Mouse (Mus musculus) E14TG2a.4 (cell line): Measurements from ENCODE around the gene Bmpr1b.

Experiments
- H3K27me3 ChIP-seq: 2 replicates; pipeline ENCODE4 v1.6.1; 2014; ENCODE audit warnings: low read length, control low read depth; ENCODE audit not compliant: insufficient read depth
- H3K36me3 ChIP-seq: 2 replicates; pipeline ENCODE4 v1.6.1; 2014; ENCODE audit warnings: low read length, control low read depth; ENCODE audit not compliant: insufficient read depth
- H3K4me1 ChIP-seq: replicated peaks from 2 replicates; pipeline ENCODE4 v1.6.1; 2014; ENCODE audit warnings: low read depth, low read length, control low read depth
- H3K4me3 ChIP-seq: replicated peaks from 2 replicates; pipeline ENCODE4 v1.5.1; 2014; ENCODE audit warnings: mild to moderate bottlenecking, low read length
- H3K9me3 ChIP-seq: 2 replicates; pipeline ENCODE4 v1.6.1; 2014; ENCODE audit warnings: low read length, control low read depth
- CTCF ChIP-seq: conservative IDR thresholded peaks from 2 replicates; pipeline ENCODE4 v1.5.1; 2014; ENCODE audit warnings: low read length
- NANOG ChIP-seq: IDR thresholded peaks from 2 replicates; pipeline ENCODE4 v1.6.1; 2014; ENCODE audit warnings: borderline replicate concordance, low read length, mixed read lengths
- POU5F1 ChIP-seq: IDR thresholded peaks from 2 replicates; pipeline ENCODE4 v1.6.1; 2014; ENCODE audit warnings: low read length, borderline replicate concordance

Bmpr1b gene

DNA sequence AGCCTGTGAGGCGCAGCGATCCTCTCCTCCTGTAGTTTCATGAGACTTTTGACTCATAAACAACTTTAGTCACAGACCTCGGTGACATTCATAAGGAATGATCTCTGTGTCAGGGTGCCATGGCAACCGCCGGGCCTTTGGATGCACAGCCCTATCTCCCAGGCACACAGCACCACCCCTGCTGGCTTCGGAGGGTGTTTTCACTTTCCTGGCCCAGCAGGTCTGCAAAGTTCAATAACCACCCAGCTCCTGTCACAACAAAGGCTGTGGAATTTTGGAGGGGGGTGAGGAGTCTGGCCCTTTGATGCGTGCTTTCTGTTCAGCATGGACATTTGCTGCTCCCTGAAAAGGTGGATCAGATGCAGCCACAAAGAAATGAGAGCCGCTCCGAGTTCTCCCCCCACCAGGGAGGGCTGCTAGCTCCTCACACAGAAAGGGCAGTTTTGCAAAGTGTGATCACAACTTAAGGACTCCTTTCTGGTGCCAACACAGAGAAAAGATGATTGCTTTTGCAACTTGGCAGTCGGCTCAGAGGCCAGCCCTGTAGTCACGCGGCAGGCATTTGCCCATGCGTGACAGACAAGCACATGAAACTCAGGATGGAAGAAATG, 349.8 kb downstream of the Bmpr1b start:
- TF ChIP-seq NANOG (no peak), CTCF (no peak), POU5F1 (no peak)
- Histone ChIP-seq H3K9me3 (no peaks in the 10 kb centered on the region), H3K36me3 (no peaks in the 10 kb centered on the region), H3K4me3 (no peak overlapping the region), H3K4me1 (peaks cover 14% of the 10 kb centered on the region), H3K27me3 (no peaks in the 10 kb centered on the region)

DNA sequence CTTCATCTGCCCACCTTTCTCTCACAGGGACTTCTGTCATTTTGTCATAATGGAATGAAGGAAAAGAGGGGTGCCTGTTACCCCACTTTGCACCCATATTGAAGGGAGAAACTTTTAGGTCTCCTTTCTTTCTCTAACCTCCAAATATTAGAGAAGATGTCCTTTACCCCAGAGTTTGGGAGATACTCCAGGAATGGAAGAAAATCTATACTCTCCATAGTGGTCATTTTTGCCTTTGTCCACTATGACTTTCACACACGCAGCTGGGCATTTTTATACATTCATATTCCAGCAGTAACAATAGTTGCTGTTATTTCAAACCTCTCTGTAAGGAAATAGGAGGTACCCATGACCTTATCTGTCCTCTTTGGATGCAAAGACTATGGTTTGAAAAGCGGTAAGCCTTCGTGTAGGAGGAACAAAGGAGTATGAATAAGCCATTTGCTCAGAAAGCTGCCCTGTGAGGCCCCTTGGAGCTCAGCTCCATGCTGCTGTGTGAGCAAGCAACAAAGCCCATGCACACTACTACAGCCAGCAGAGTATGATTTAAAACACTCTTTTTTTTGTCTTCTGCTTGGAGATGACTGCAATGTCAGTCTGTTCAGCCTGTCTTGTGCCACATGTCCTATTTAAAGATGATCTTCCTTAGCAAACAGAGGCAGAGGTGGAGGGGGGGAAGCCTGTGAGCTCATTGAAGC, 350.5 kb downstream of the Bmpr1b start:
- Histone ChIP-seq H3K27me3 (no peaks in the 10 kb centered on the region), H3K4me1 (peaks cover 14% of the 10 kb centered on the region), H3K36me3 (no peaks in the 10 kb centered on the region), H3K9me3 (no peaks in the 10 kb centered on the region), H3K4me3 (no peak overlapping the region)
- no peak for TF ChIP-seq CTCF
- TF ChIP-seq NANOG, result no peak
- TF ChIP-seq POU5F1, result no peak

DNA sequence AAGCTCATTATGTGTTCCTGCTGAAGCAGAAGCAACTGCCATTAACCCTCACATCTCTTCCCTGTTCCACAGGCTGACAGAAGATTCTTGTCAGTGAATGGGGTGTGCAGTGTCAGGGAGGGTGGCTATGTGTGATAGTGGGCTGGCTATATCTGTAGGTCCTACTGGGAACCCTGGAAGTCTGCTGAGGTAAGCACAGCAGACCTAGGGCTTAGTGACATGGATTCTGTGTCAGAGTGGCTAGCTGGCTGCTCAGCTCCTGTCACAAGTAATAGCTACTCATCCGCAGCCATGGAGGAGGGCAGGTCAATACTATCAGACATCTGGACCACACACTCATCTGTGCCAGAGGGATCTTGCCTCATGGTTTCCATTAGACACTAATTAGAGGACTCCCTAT, 354.4 kb downstream of the Bmpr1b start:
- no peaks in the 10 kb centered on the region for H3K27me3 ChIP-seq
- no peak overlapping the region for H3K4me3 ChIP-seq
- H3K9me3 ChIP-seq, result no peaks in the 10 kb centered on the region
- TF ChIP-seq NANOG, result no peak
- TF ChIP-seq POU5F1, result no peak
- TF ChIP-seq CTCF, result no peak
- no peaks in the 10 kb centered on the region for H3K36me3 ChIP-seq
- H3K4me1 ChIP-seq, result peaks cover 11% of the 10 kb centered on the region

DNA sequence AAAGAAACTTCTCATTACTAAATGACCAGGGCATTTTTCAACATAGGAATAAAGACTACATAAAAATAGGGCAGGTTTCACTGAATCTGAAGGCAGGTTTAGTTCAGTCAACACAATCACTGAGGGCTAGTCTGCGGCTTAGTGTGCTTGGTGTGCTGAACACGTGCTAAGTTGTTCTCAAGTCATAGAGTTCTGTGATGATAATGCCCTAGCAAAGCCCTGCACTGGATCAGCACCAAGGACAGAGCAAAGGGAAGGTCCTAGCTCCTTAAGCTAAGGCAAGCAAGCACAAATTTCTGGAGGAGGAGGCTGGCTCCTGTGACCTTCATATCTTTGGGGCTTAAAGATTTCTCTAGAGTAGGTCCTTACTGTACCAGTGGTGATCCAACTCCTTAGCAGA, 357.9 kb downstream of the Bmpr1b start:
- H3K27me3 ChIP-seq, result no peaks in the 10 kb centered on the region
- no peak for TF ChIP-seq POU5F1
- no peak for TF ChIP-seq NANOG
- TF ChIP-seq CTCF, result no peak
- H3K4me3 ChIP-seq, result no peak overlapping the region
- H3K36me3 ChIP-seq, result no peaks in the 10 kb centered on the region
- H3K4me1 ChIP-seq, result no peaks in the 10 kb centered on the region
- no peaks in the 10 kb centered on the region for H3K9me3 ChIP-seq

DNA sequence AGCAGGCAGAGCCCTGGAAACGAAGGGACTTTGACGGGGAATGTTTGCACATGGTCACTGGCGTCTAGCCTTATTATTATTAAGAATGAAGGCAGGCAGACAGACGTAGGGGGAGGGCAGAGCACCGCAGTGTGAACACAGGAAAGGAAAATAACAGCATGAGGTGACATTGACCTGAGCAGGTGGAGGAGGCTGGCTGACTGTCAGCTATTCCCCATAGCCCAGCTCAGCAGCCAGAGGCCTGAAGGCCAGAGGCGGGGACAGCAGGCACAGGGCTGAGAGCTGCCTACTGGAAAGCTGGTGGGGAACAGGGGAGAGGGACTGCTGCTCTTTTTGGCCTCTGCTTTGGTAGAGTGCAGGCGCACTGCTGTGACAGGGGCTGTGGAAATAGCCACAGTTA, 358.3 kb downstream of the Bmpr1b start:
- H3K36me3 ChIP-seq, result no peaks in the 10 kb centered on the region
- H3K4me3 ChIP-seq, result no peak overlapping the region
- no peaks in the 10 kb centered on the region for H3K9me3 ChIP-seq
- TF ChIP-seq CTCF, result no peak
- no peaks in the 10 kb centered on the region for H3K27me3 ChIP-seq
- no peaks in the 10 kb centered on the region for H3K4me1 ChIP-seq

DNA sequence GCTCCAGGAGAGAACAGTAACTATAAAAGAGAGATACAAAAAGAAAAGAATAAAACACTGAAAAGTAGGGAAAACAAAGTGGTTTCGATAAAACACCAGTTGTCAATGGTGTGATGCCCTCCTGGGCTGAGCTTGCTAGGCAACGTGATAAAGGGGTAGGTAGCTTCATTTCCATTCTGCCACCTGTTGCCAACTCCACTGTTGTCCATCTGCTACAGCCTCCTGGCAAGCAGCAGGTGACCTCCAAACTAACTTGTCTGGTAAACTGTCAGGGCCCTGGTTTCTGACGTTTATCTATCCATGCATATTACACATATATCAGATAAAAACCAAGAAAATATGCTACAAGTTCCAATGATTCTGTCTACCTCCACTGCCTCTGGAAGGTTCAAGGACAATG, 359.6 kb downstream of the Bmpr1b start:
- Histone ChIP-seq H3K27me3 (no peaks in the 10 kb centered on the region), H3K9me3 (no peaks in the 10 kb centered on the region), H3K4me3 (no peak overlapping the region), H3K36me3 (no peaks in the 10 kb centered on the region), H3K4me1 (no peaks in the 10 kb centered on the region)
- no peak for TF ChIP-seq CTCF
- TF ChIP-seq POU5F1, result no peak
- TF ChIP-seq NANOG, result no peak

DNA sequence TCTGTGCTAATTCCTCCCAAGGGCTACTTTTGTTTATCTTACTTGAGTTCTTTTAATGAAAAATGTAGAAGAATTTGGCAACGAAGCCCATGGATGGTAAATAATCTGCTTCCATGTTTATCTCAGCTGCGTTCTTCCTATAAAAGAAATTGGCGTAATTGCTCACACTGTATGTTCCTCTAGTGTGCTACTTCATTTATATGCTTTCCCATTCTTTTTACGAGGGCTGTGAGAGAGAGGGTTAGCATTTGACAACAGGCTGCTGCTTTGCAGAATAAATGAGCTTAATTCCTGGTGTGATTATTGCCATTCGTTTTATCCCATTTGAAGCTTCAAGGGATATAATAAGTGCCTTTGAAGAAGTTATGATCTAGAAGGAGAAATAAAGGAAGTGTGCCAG, 365.1 kb downstream of the Bmpr1b start:
- H3K27me3 ChIP-seq, result no peaks in the 10 kb centered on the region
- no peak overlapping the region for H3K4me3 ChIP-seq
- no peaks in the 10 kb centered on the region for H3K9me3 ChIP-seq
- no peak for TF ChIP-seq CTCF
- TF ChIP-seq NANOG, result no peak
- no peak for TF ChIP-seq POU5F1
- no peaks in the 10 kb centered on the region for H3K4me1 ChIP-seq
- no peaks in the 10 kb centered on the region for H3K36me3 ChIP-seq

DNA sequence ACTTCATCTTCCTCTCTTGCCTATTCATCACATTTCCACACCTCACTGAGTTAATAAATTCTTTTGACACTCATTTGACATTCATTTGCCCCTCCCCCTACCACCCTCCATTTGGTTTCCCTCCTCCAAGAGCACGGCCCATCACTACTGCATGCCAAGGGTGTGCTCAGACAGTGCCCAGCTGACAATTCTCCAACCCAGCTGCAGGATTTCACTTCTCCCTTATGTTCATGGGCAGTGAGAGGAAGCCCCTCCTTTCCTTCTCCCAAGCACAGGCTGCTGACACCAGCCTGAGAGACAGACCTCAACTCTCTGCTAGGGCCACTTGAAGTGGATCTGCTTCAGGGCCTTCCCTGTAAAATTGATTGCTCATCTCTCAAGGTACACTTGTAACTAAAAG, 371.4 kb downstream of the Bmpr1b start:
- TF ChIP-seq NANOG (no peak), POU5F1 (no peak), CTCF (no peak)
- Histone ChIP-seq H3K9me3 (no peaks in the 10 kb centered on the region), H3K27me3 (no peaks in the 10 kb centered on the region), H3K4me1 (no peaks in the 10 kb centered on the region), H3K36me3 (no peaks in the 10 kb centered on the region), H3K4me3 (no peak overlapping the region)

DNA sequence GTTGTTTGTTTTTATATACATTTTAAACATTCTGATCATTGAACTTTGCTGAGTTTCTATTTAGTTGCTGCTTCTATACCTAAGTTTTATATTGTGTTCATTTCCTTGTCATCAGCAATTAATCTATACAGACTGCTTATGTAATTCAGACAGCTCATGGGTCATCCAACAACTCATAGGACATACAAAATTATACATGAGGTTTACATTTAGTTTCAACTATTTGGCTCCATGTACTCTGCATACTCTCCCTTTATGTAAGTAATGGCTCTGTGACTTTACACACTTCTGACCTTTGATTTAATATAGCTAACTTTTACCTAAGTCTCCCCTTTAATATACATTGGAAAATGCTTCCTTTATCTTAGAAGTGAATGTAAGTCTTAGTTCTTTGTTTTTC, 371.9 kb downstream of the Bmpr1b start:
- Histone ChIP-seq H3K4me1 (no peaks in the 10 kb centered on the region), H3K4me3 (no peak overlapping the region), H3K27me3 (no peaks in the 10 kb centered on the region), H3K36me3 (no peaks in the 10 kb centered on the region), H3K9me3 (no peaks in the 10 kb centered on the region)
- TF ChIP-seq CTCF (no peak), POU5F1 (no peak), NANOG (no peak)
